22 mouse cellular contexts compared by ENCODE assay signal in the genomic region with DNA sequence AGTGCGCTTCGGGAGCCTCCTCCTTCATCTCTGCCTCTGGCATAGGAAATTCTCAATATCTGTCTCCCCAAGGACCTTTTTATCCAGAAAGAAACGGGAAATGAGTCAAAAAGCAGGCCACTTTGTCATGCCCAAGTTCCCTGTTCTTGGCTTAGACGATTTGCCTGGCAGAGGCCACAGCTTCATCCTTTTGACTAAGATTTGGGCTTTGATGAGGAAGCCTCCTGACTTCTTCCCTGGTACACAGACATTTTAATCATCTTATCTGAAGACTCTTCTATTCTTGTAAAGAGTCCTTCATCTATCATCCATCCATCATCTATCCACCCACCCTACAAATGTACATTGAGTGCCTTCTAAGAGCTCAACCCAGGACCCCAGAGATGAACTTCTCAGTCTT. TPM values are rescaled to one million over a fixed set of nuclear protein-coding genes. Genes with fewer than 3 reads are reported as not detected.
"Had no signal": no experiment of that assay in that cellular context is flagged by ENCODE, and none has a peak within 500 bp of the region (broad histone marks: within the 10 kb centered on the region; RNA-seq: fewer than 3 reads in every experiment).

Cd207 (minus strand) TSS at position 101 of the 400 bp plus-strand sequence.

- H3K27ac ChIP-seq: neural tube, embryonic 13.5 days; neural tube, embryonic 15.5 days; stomach, embryonic 15.5 days; stomach, postnatal 0 days had no signal

- H3K9ac ChIP-seq: neural tube, embryonic 13.5 days; neural tube, embryonic 15.5 days; stomach, embryonic 15.5 days had no signal

- H3K4me1 ChIP-seq: neural tube, embryonic 13.5 days; neural tube, embryonic 15.5 days; stomach, embryonic 15.5 days had no signal

- H3K4me3 ChIP-seq: neural tube, embryonic 13.5 days; neural tube, embryonic 15.5 days; stomach, embryonic 15.5 days had no signal

- DNase-seq: retina, postnatal 1 day; right cerebral cortex, adult 18-20 months; right cerebral cortex, postnatal 14 days; right cerebral cortex, postnatal 25 days; right cerebral cortex, postnatal 4 days; spleen, adult 18-20 months; thymus, adult 18-20 months; thymus, adult 2 months; thymus, postnatal 14 days; thymus, postnatal 25 days; thymus, postnatal 36 days; thymus, postnatal 4 days had no signal

- H3K36me3 ChIP-seq: neural tube, embryonic 13.5 days; neural tube, embryonic 15.5 days; stomach, embryonic 15.5 days had no signal

RNA-seq across cellular contexts. Expression of gene Cd207, which starts in this region (rescaled TPM):
- total RNA-seq: neutrophil, adult 5-6 weeks had no signal
- polyA plus RNA-seq: neural tube, embryonic 13.5 days; neural tube, embryonic 14.5 days; neural tube, embryonic 15.5 days; small intestine, adult 2 months; stomach, embryonic 14.5 days; stomach, postnatal 0 days; testis, adult 2 months; urinary bladder, adult 2 months had no signal
